Mouse (Mus musculus) limb, embryonic 11.5 days (tissue): ENCODE data around the gene Gm2056. TPM values are rescaled to one million over a fixed set of nuclear protein-coding genes. Genes with fewer than 3 reads are reported as not detected.
"Not testable (repeated sequence)": the region's sequence is repeated elsewhere in the genome, so short reads cannot be mapped to it uniquely, and the experiment has no call there.

Source experiments
- ATAC-seq: fragments of 200-750 bp; cut with Nextera tagmentation; 2 replicates; pipeline ENCODE4 v1.8.0; 2017; ENCODE audit warnings: low read depth; ENCODE audit not compliant: insufficient number of reproducible peaks, low FRiP score, low TSS enrichment
- DNase-seq: peaks from one replicate; pipeline ENCODE4 v3.0.0-alpha.2; 2015; ENCODE audit warnings: low spot score
- H3K27ac ChIP-seq: fragments of 300-500 bp; sonication (generic); replicated peaks from 2 replicates; pipeline ENCODE4 v1.5.1; 2014; ENCODE audit warnings: low read depth, mild to moderate bottlenecking, low read length
- H3K27me3 ChIP-seq: fragments of 300-500 bp; sonication (generic); 2 replicates; pipeline ENCODE4 v1.6.1; 2014; ENCODE audit warnings: mild to moderate bottlenecking, low read length, mixed read lengths; ENCODE audit not compliant: control insufficient read depth, insufficient read depth
- H3K36me3 ChIP-seq: fragments of 300-500 bp; sonication (generic); 2 replicates; pipeline ENCODE4 v1.6.1; 2014; ENCODE audit warnings: mild to moderate bottlenecking, low read length, moderate library complexity, mixed read lengths; ENCODE audit not compliant: control insufficient read depth, insufficient read depth
- H3K4me1 ChIP-seq: fragments of 300-500 bp; sonication (generic); 2 replicates; pipeline ENCODE4 v1.6.1; 2014; ENCODE audit warnings: low read length, mixed read lengths; ENCODE audit not compliant: control insufficient read depth, insufficient read depth
- H3K4me2 ChIP-seq: fragments of 300-500 bp; sonication (generic); 2 replicates; pipeline ENCODE4 v1.6.1; 2014; ENCODE audit warnings: low read depth, mild to moderate bottlenecking, moderate library complexity; ENCODE audit not compliant: severe bottlenecking
- H3K4me3 ChIP-seq: fragments of 300-500 bp; sonication (generic); 2 replicates; pipeline ENCODE4 v1.5.1; 2014; ENCODE audit warnings: low read depth, low read length
- H3K9ac ChIP-seq: fragments of 300-500 bp; sonication (generic); 2 replicates; pipeline ENCODE4 v1.6.1; 2014; ENCODE audit warnings: mild to moderate bottlenecking, low read length
- H3K9me3 ChIP-seq: fragments of 300-500 bp; sonication (generic); 2 replicates; pipeline ENCODE4 v1.6.1; 2016; ENCODE audit warnings: low read length; ENCODE audit not compliant: control insufficient read depth
- WGBS: fragments of 180-500 bp; shearing (Covaris S2); extraction: QIAGEN DNeasy Blood & Tissue Kit; methylation state at CpG from one replicate; pipeline ENCODE4 v1.1.7; 2014; 5-methylcytosine and 5-hydroxymethylcytosine counted together
- polyA plus RNA-seq: library from polyadenylated mRNA; unstranded; fragments of >200 nt; fragmentation: Nextera tagmentation; extraction: Ambion mirVana; gene quantifications from 2 replicates; pipeline ENCODE4 v1.2.1, GENCODE M21; 2014

Gm2056 gene
- not detected in 2 replicates for polyA plus RNA-seq

- H3K9ac ChIP-seq, H3K4me2 ChIP-seq, H3K27me3 ChIP-seq, H3K4me3 ChIP-seq, H3K27ac ChIP-seq, H3K36me3 ChIP-seq, DNase-seq, ATAC-seq, H3K4me1 ChIP-seq, H3K9me3 ChIP-seq: not testable (repeated sequence)
- 89% methylated on average over 1 of the region's 1 CpGs for WGBS
Measured at GRCm38 (mm10) chr12:88026704-88027103, at the start of gene Gm2056. TSS of gene Gm2056 (plus strand) at chr12:88027004.

GRCm38 (mm10) chr12:87984000-87984399 lies 42.8 kb upstream of the Gm2056 start:
- not testable (repeated sequence) for H3K9ac ChIP-seq, DNase-seq, H3K4me2 ChIP-seq, H3K4me1 ChIP-seq, H3K27me3 ChIP-seq, H3K9me3 ChIP-seq, H3K27ac ChIP-seq, ATAC-seq, H3K36me3 ChIP-seq, H3K4me3 ChIP-seq

- not testable (repeated sequence) for H3K36me3 ChIP-seq, H3K27ac ChIP-seq, H3K4me2 ChIP-seq, ATAC-seq, H3K27me3 ChIP-seq, DNase-seq, H3K9ac ChIP-seq, H3K4me3 ChIP-seq, H3K9me3 ChIP-seq, H3K4me1 ChIP-seq
- 66% methylated on average over 3 of the region's 3 CpGs for WGBS
Measured at GRCm38 (mm10) chr12:88004118-88004517, 22.7 kb upstream of the Gm2056 start.

GRCm38 (mm10) chr12:88011548-88011947 lies 15.3 kb upstream of the Gm2056 start, which contains the start of gene Gm2075:
TSS of gene Gm2075 (plus strand) at chr12:88011848.
- not testable (repeated sequence) for DNase-seq, ATAC-seq
- whole genome bisulfite sequencing, result no CpG with 5 or more reads among the region's 1 CpGs

GRCm38 (mm10) chr12:88018671-88019070 lies 8.1 kb upstream of the Gm2056 start, which contains the start of gene Gm6803:
TSS of gene Gm6803 (minus strand) at chr12:88018771.
- H3K4me1 ChIP-seq, H3K4me3 ChIP-seq, H3K4me2 ChIP-seq, H3K36me3 ChIP-seq, H3K27ac ChIP-seq, H3K9ac ChIP-seq, DNase-seq, ATAC-seq, H3K9me3 ChIP-seq, H3K27me3 ChIP-seq: not testable (repeated sequence)
- WGBS, result 78% methylated on average over 2 of the region's 2 CpGs

More at GRCm38 (mm10) chr12:88011548-88011947, 15.3 kb upstream of the Gm2056 start, which contains the start of gene Gm2075:
- not testable (repeated sequence) for H3K4me3 ChIP-seq, H3K36me3 ChIP-seq, H3K9ac ChIP-seq, H3K9me3 ChIP-seq, H3K4me2 ChIP-seq, H3K27ac ChIP-seq, H3K4me1 ChIP-seq, H3K27me3 ChIP-seq

GRCm38 (mm10) chr12:88032250-88032649 lies 5.4 kb downstream of the Gm2056 start:
- H3K4me2 ChIP-seq, H3K27ac ChIP-seq, H3K9me3 ChIP-seq, H3K4me1 ChIP-seq, H3K9ac ChIP-seq, H3K27me3 ChIP-seq, H3K36me3 ChIP-seq, DNase-seq, H3K4me3 ChIP-seq, ATAC-seq: not testable (repeated sequence)
- WGBS, result 90% methylated on average over 5 of the region's 5 CpGs

GRCm38 (mm10) chr12:88039062-88039461 lies 12.3 kb downstream of the Gm2056 start:
- H3K27me3 ChIP-seq, H3K36me3 ChIP-seq, H3K4me3 ChIP-seq, DNase-seq, H3K27ac ChIP-seq, H3K4me2 ChIP-seq, H3K4me1 ChIP-seq, H3K9me3 ChIP-seq, H3K9ac ChIP-seq, ATAC-seq: not testable (repeated sequence)

- ATAC-seq, DNase-seq, H3K4me2 ChIP-seq, H3K27ac ChIP-seq, H3K9ac ChIP-seq, H3K4me1 ChIP-seq, H3K27me3 ChIP-seq, H3K36me3 ChIP-seq, H3K4me3 ChIP-seq, H3K9me3 ChIP-seq: not testable (repeated sequence)
- 95% methylated on average over 1 of the region's 1 CpGs for WGBS
Measured at GRCm38 (mm10) chr12:88039703-88040102, 12.9 kb downstream of the Gm2056 start.

- H3K9ac ChIP-seq, DNase-seq, H3K9me3 ChIP-seq, H3K36me3 ChIP-seq, H3K4me2 ChIP-seq, H3K27ac ChIP-seq, H3K27me3 ChIP-seq, ATAC-seq, H3K4me1 ChIP-seq, H3K4me3 ChIP-seq: not testable (repeated sequence)
- 80% methylated on average over 1 of the region's 1 CpGs for WGBS
Measured at GRCm38 (mm10) chr12:88045226-88045625, 18.4 kb downstream of the Gm2056 start.
